Mouse (Mus musculus): ENCODE data around the gene Mepce.

The Mepce gene

GRCm38 (mm10) chr5:137788171-137788570 is 716 bp upstream of the Mepce start:
- no peak for DNase-seq (ENCODE audit: inconsistent ontology term)

GRCm38 (mm10) chr5:137786109-137786942 is 1.1 kb downstream of the Mepce start:
- DNase-seq (ENCODE audit: inconsistent ontology term), result peak; percentile 100

GRCm38 (mm10) chr5:137785164-137786031 is 2.1 kb downstream of the Mepce start:
- no peak for DNase-seq (ENCODE audit: inconsistent ontology term)

- DNase-seq (ENCODE audit: inconsistent ontology term), result no peak
These were observed 2.9 kb downstream of the Mepce start for GRCm38 (mm10) chr5:137784546-137784945.

- DNase-seq (ENCODE audit: inconsistent ontology term), result no peak
These were observed 3.4 kb downstream of the Mepce start for GRCm38 (mm10) chr5:137783901-137784540.

- no peak for DNase-seq (ENCODE audit: inconsistent ontology term)
These were observed 4.5 kb downstream of the Mepce start for GRCm38 (mm10) chr5:137782776-137783522.

GRCm38 (mm10) chr5:137781661-137782060 is 5.8 kb downstream of the Mepce start:
- DNase-seq (ENCODE audit: inconsistent ontology term), result no peak

- no peak for DNase-seq (ENCODE audit: inconsistent ontology term)
These were observed 8.2 kb downstream of the Mepce start for GRCm38 (mm10) chr5:137779053-137779933.

GRCm38 (mm10) chr5:137778635-137779034 is 8.8 kb downstream of the Mepce start, which contains the start of gene Ppp1r35:
Ppp1r35 (plus strand) TSS chr5:137778849.
- peak; percentile 97 for DNase-seq (ENCODE audit: inconsistent ontology term)

- DNase-seq (ENCODE audit: inconsistent ontology term), result no peak
These were observed 10.1 kb downstream of the Mepce start for GRCm38 (mm10) chr5:137777267-137777845.

- DNase-seq (ENCODE audit: inconsistent ontology term), result no peak
These were observed 11.0 kb downstream of the Mepce start for GRCm38 (mm10) chr5:137776408-137776918.

- DNase-seq (ENCODE audit: inconsistent ontology term), result no peak
These were observed 11.7 kb downstream of the Mepce start for GRCm38 (mm10) chr5:137775587-137776290.

GRCm38 (mm10) chr5:137772755-137773154 is 14.7 kb downstream of the Mepce start:
- DNase-seq (ENCODE audit: inconsistent ontology term), result no peak

- no peak for DNase-seq (ENCODE audit: inconsistent ontology term)
These were observed 16.7 kb downstream of the Mepce start for GRCm38 (mm10) chr5:137770709-137771108.

- DNase-seq (ENCODE audit: inconsistent ontology term), result no peak
These were observed 19.0 kb downstream of the Mepce start for GRCm38 (mm10) chr5:137768475-137768874.

- no peak for DNase-seq (ENCODE audit: inconsistent ontology term)
These were observed 21.2 kb downstream of the Mepce start for GRCm38 (mm10) chr5:137766270-137766669.

- no peak for DNase-seq (ENCODE audit: inconsistent ontology term)
These were observed 22.7 kb downstream of the Mepce start for GRCm38 (mm10) chr5:137764609-137765340.

- DNase-seq (ENCODE audit: inconsistent ontology term), result peak; percentile 98
These were observed 27.5 kb downstream of the Mepce start for GRCm38 (mm10) chr5:137759971-137760412.

Data from Muller cell, postnatal 12 days (primary cell).